Mouse (Mus musculus) cerebellum, adult 2 months (tissue): ENCODE measurements around the gene Bicdl2.

Experiments
- CTCF ChIP-seq: fragments of 200-500 bp; IDR thresholded peaks from 2 replicates; pipeline ENCODE4 v1.5.1; 2011; ENCODE audit warnings: low read depth, mild to moderate bottlenecking, control low read depth, low read length, moderate library complexity, borderline replicate concordance; ENCODE audit not compliant: insufficient read depth
- POLR2A ChIP-seq: fragments of 200-500 bp; IDR thresholded peaks from 2 replicates; pipeline ENCODE4 v1.6.1; 2011; ENCODE audit warnings: low read length, control low read depth, borderline replicate concordance; ENCODE audit not compliant: insufficient read depth

- TF ChIP-seq CTCF (no peak), POLR2A (no peak)
Observed at GRCm38 (mm10) chr17:23674271-23674952, 14.1 kb downstream of the Bicdl2 start.
